ENCODE assay signal across 28 mouse cellular contexts in genomic region chr6:102900407-102901110, GRCm38 (mm10).
DNase-seq lines count a peak whose midpoint lies in the region; ATAC-seq and TF ChIP-seq lines count a peak whose summit lies in the region.
"Had no signal": no experiment of that assay in that cellular context is flagged by ENCODE, and none has a peak within 500 bp of the region (broad histone marks: within the 10 kb centered on the region; RNA-seq: fewer than 3 reads in every experiment).

No protein-coding gene starts in this region.

- H3K36me3 ChIP-seq in stomach, embryonic 15.5 days = no peaks in the 10 kb centered on the region
- H3K36me3 ChIP-seq in stomach, postnatal 0 days (ENCODE audit: control insufficient read depth, insufficient read depth, low read length) = no peaks in the 10 kb centered on the region
- no peaks in the 10 kb centered on the region for H3K36me3 ChIP-seq in liver, embryonic 15.5 days (replicated peaks)
- H3K36me3 ChIP-seq: embryonic facial prominence, embryonic 15.5 days; forebrain, embryonic 10.5 days; G1E; limb, embryonic 12.5 days; midbrain, embryonic 10.5 days had no signal

- H3K9ac ChIP-seq in stomach, embryonic 15.5 days = no peak overlapping the region
- no peak overlapping the region for H3K9ac ChIP-seq in stomach, postnatal 0 days (ENCODE audit: low read length)
- H3K9ac ChIP-seq in liver, embryonic 15.5 days = no peak overlapping the region
- H3K9ac ChIP-seq: embryonic facial prominence, embryonic 15.5 days; hindbrain, embryonic 14.5 days; limb, embryonic 12.5 days; lung, embryonic 14.5 days had no signal

- no peaks in the 10 kb centered on the region for H3K9me3 ChIP-seq in stomach, embryonic 15.5 days
- no peaks in the 10 kb centered on the region for H3K9me3 ChIP-seq in stomach, postnatal 0 days (ENCODE audit: control insufficient read depth, low read length)
- H3K9me3 ChIP-seq in liver, embryonic 15.5 days (replicated peaks) = no peaks in the 10 kb centered on the region
- H3K9me3 ChIP-seq: embryonic facial prominence, embryonic 15.5 days; forebrain, embryonic 10.5 days; limb, embryonic 12.5 days; midbrain, embryonic 10.5 days had no signal

- no peak overlapping the region for H3K27ac ChIP-seq in stomach, embryonic 15.5 days
- H3K27ac ChIP-seq in stomach, postnatal 0 days (replicated peaks) = no peak overlapping the region
- peak overlapping the region; percentile 51; the same call in 1 of the 2 replicates for H3K27ac ChIP-seq in liver, embryonic 15.5 days (replicated peaks)
- H3K27ac ChIP-seq: embryonic facial prominence, embryonic 15.5 days; forebrain, embryonic 10.5 days; hindbrain, embryonic 14.5 days; limb, embryonic 12.5 days; midbrain, embryonic 10.5 days had no signal

- no peaks in the 10 kb centered on the region for H3K4me1 ChIP-seq in stomach, embryonic 15.5 days
- H3K4me1 ChIP-seq in stomach, postnatal 0 days (replicated peaks; ENCODE audit: control insufficient read depth, insufficient read depth) = no peaks in the 10 kb centered on the region
- H3K4me1 ChIP-seq in liver, embryonic 15.5 days (replicated peaks) = 0 out of 2 replicates have a peak, but pooled peaks cover 4% of the 10 kb centered on the region
- H3K4me1 ChIP-seq: embryonic facial prominence, embryonic 15.5 days; limb, embryonic 12.5 days had no signal

- no peak for TF ChIP-seq CTCF in stomach, postnatal 0 days (IDR thresholded peaks at IDR 0.05; ENCODE audit: low read depth)

- WGBS in stomach, embryonic 15.5 days = 53% methylated on average over 1 of the region's 1 CpGs
- 41% methylated on average over 1 of the region's 1 CpGs for WGBS in stomach, postnatal 0 days
- 17% methylated on average over 1 of the region's 1 CpGs for WGBS in liver, embryonic 15.5 days (ENCODE audit: insufficient replicate concordance)

- peak; percentile 89 for ATAC-seq in stomach, embryonic 15.5 days (ENCODE audit: insufficient read depth, low FRiP score, low read depth)
- ATAC-seq in stomach, postnatal 0 days (ENCODE audit: low FRiP score, low TSS enrichment) = no peak
- peak; percentile 98 for ATAC-seq in erythroid progenitor cell, adult 5-6 weeks (replicated peaks; ENCODE audit: low FRiP score, poor library complexity, severe bottlenecking)
- peak; percentile 100 for ATAC-seq in liver, embryonic 15.5 days (ENCODE audit: insufficient read depth)
- ATAC-seq: activated CD4-positive, CD25-positive, alpha-beta regulatory T cell, adult 4 months; forebrain, embryonic 16.5 days; inflammation-experienced regulatory T-cells, adult 6 months had no signal

- no peaks in the 10 kb centered on the region for H3K27me3 ChIP-seq in stomach, embryonic 15.5 days (replicated peaks)
- no peaks in the 10 kb centered on the region for H3K27me3 ChIP-seq in stomach, postnatal 0 days (ENCODE audit: control insufficient read depth, insufficient read depth, low read length)
- no peaks in the 10 kb centered on the region for H3K27me3 ChIP-seq in liver, embryonic 15.5 days
- H3K27me3 ChIP-seq: CH12.LX; embryonic facial prominence, embryonic 15.5 days; limb, embryonic 12.5 days had no signal

- no peak for TF ChIP-seq EP300 in stomach, postnatal 0 days (optimal IDR thresholded peaks at IDR 0.05)

- no peak overlapping the region for H3K4me3 ChIP-seq in stomach, embryonic 15.5 days (replicated peaks)
- H3K4me3 ChIP-seq in stomach, postnatal 0 days (ENCODE audit: low read depth, low read length) = no peak overlapping the region
- no peak overlapping the region for H3K4me3 ChIP-seq in liver, embryonic 15.5 days (replicated peaks)
- H3K4me3 ChIP-seq: embryonic facial prominence, embryonic 15.5 days; forebrain, embryonic 10.5 days; limb, embryonic 12.5 days; midbrain, embryonic 10.5 days had no signal

- no peak for DNase-seq in stomach, postnatal 0 days (ENCODE audit: low spot score)
- DNase-seq in right cerebral cortex, postnatal 10 days (ENCODE audit: low spot score in 2 of 2) = no peak
- DNase-seq in natural killer cell, adult 2 months (ENCODE audit: low spot score in 2 of 2) = no peak
- no peak for DNase-seq in testis, postnatal 10 days (ENCODE audit: low spot score)
- DNase-seq: adrenal gland, postnatal 10 days; B cell, adult 2 months; cerebellum, adult 9-10 months; gastrocnemius, postnatal 14 days; heart, adult 11 months; heart, postnatal 36 days; kidney, postnatal 36 days; lung, embryonic 14.5 days; lung, postnatal 4 days; right cerebral cortex, postnatal 14 days; thymus, postnatal 25 days had no signal

- H3K4me2 ChIP-seq in stomach, embryonic 15.5 days = no peak overlapping the region
- H3K4me2 ChIP-seq in stomach, postnatal 0 days (replicated peaks; ENCODE audit: low read depth) = no peak overlapping the region
- no peak overlapping the region for H3K4me2 ChIP-seq in liver, embryonic 15.5 days
- H3K4me2 ChIP-seq: embryonic facial prominence, embryonic 15.5 days; hindbrain, embryonic 14.5 days; limb, embryonic 12.5 days; lung, embryonic 14.5 days had no signal
